Mouse (Mus musculus): ENCODE results near the gene Chrm1. TPM values are rescaled to one million over a fixed set of nuclear protein-coding genes. Genes with fewer than 3 reads are reported as not detected.

Chrm1 gene
- total and polyA plus RNA-seq, 2 experiments from 2014 or later, result 0.80 to 2.4 TPM

GRCm38 (mm10) chr19:8722021-8722420 is 58.4 kb downstream of the Chrm1 start:
- no peaks in the 10 kb centered on the region for H3K27me3 ChIP-seq (ENCODE audit: insufficient read depth, low read length)
- H3K4me1 ChIP-seq (ENCODE audit: insufficient read depth, low read length), result peaks cover 14% of the 10 kb centered on the region; the same call in 1 of the 2 replicates
- peak overlapping the region; percentile 71 for H3K4me3 ChIP-seq (ENCODE audit: low read length)
- peak overlapping the region; percentile 98; the same call in 1 of the 2 replicates for H3K27ac ChIP-seq
- peak overlapping the region; percentile 88 for H3K9ac ChIP-seq (replicated peaks; ENCODE audit: low read length)
- no peak for ATAC-seq
- 57% methylated on average over 4 of the region's 4 CpGs for WGBS
- no peak for DNase-seq (ENCODE audit: low spot score)
- H3K9me3 ChIP-seq (ENCODE audit: low read length), result no peaks in the 10 kb centered on the region
- TF ChIP-seq CTCF (IDR thresholded peaks at IDR 0.05; ENCODE audit: low read depth), result no peak
- peaks cover 22% of the 10 kb centered on the region for H3K36me3 ChIP-seq (ENCODE audit: insufficient read depth, low read length)
- peak overlapping the region; percentile 73 for H3K4me2 ChIP-seq (ENCODE audit: low read depth, low read length)

DNA sequence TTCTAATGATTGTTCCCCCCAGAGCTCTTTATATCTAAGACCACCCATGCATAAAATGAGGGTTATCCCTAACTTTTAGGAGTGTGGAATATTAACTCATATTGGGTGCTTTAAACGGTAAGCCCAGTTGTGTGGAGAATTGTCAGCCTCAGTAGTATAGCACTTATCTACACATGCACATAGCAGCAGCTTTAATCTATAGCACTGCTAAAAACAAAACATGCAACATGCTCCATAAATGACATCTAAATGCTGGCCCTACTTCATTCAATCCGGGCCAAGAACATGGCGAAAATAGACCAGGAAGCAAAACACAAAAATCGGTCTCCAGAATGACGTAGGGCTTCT is 58.9 kb downstream of the Chrm1 start:
- Histone ChIP-seq H3K4me1 (ENCODE audit: insufficient read depth, low read length) (peaks cover 14% of the 10 kb centered on the region; the same call in 1 of the 2 replicates), H3K36me3 (ENCODE audit: insufficient read depth, low read length) (peaks cover 22% of the 10 kb centered on the region), H3K4me2 (ENCODE audit: low read depth, low read length) (peak overlapping the region; percentile 73), H3K4me3 (ENCODE audit: low read length) (peak overlapping the region; percentile 71), H3K9ac (replicated peaks; ENCODE audit: low read length) (peak overlapping the region; percentile 88), H3K9me3 (ENCODE audit: low read length) (no peaks in the 10 kb centered on the region), H3K27ac (peak overlapping the region; percentile 98), H3K27me3 (ENCODE audit: insufficient read depth, low read length) (no peaks in the 10 kb centered on the region)
- DNase-seq (ENCODE audit: low spot score) (no peak), ATAC-seq (no peak)
- TF ChIP-seq CTCF (IDR thresholded peaks at IDR 0.05; ENCODE audit: low read depth), result no peak
- WGBS, result under 1% methylated on average over 5 of the region's 5 CpGs

- no peaks in the 10 kb centered on the region for H3K27me3 ChIP-seq (ENCODE audit: insufficient read depth, low read length)
- ATAC-seq (peak; percentile 98), DNase-seq (ENCODE audit: low spot score) (peak; percentile 99)
- H3K36me3 ChIP-seq (ENCODE audit: insufficient read depth, low read length), result peaks cover 22% of the 10 kb centered on the region
- H3K4me1 ChIP-seq (ENCODE audit: insufficient read depth, low read length), result peaks cover 14% of the 10 kb centered on the region; the same call in 1 of the 2 replicates
- H3K9me3 ChIP-seq (ENCODE audit: low read length), result no peaks in the 10 kb centered on the region
- peak within 1 kb of the TSS; percentile 88 for H3K9ac ChIP-seq (replicated peaks; ENCODE audit: low read length)
- H3K4me3 ChIP-seq (ENCODE audit: low read length), result peak within 1 kb of the TSS; percentile 71
- WGBS, result under 1% methylated on average over 50 of the region's 50 CpGs
- TF ChIP-seq CTCF (IDR thresholded peaks at IDR 0.05; ENCODE audit: low read depth), result peak; percentile 6; the same call in 1 of the 2 replicates
- H3K27ac ChIP-seq, result peak within 1 kb of the TSS; percentile 98
- peak within 1 kb of the TSS; percentile 73 for H3K4me2 ChIP-seq (ENCODE audit: low read depth, low read length)
Measured at GRCm38 (mm10) chr19:8722907-8723573, 59.5 kb downstream of the Chrm1 start, which contains the start of gene Slc3a2. TSS of gene Slc3a2 (minus strand) at chr19:8723369.

- ATAC-seq (no peak), DNase-seq (ENCODE audit: low spot score) (peak; percentile 53)
- peaks cover 22% of the 10 kb centered on the region for H3K36me3 ChIP-seq (ENCODE audit: insufficient read depth, low read length)
- WGBS, result under 1% methylated on average over 20 of the region's 20 CpGs
- peaks cover 14% of the 10 kb centered on the region; the same call in 1 of the 2 replicates for H3K4me1 ChIP-seq (ENCODE audit: insufficient read depth, low read length)
- H3K27me3 ChIP-seq (ENCODE audit: insufficient read depth, low read length), result no peaks in the 10 kb centered on the region
- TF ChIP-seq CTCF (IDR thresholded peaks at IDR 0.05; ENCODE audit: low read depth), result no peak
- H3K4me3 ChIP-seq (ENCODE audit: low read length), result peak overlapping the region; percentile 71
- H3K9ac ChIP-seq (replicated peaks; ENCODE audit: low read length), result peak overlapping the region; percentile 88
- H3K4me2 ChIP-seq (ENCODE audit: low read depth, low read length), result peak overlapping the region; percentile 73
- H3K27ac ChIP-seq, result peak overlapping the region; percentile 98
- H3K9me3 ChIP-seq (ENCODE audit: low read length), result no peaks in the 10 kb centered on the region
Measured at GRCm38 (mm10) chr19:8723574-8724346, 60.2 kb downstream of the Chrm1 start.

DNA sequence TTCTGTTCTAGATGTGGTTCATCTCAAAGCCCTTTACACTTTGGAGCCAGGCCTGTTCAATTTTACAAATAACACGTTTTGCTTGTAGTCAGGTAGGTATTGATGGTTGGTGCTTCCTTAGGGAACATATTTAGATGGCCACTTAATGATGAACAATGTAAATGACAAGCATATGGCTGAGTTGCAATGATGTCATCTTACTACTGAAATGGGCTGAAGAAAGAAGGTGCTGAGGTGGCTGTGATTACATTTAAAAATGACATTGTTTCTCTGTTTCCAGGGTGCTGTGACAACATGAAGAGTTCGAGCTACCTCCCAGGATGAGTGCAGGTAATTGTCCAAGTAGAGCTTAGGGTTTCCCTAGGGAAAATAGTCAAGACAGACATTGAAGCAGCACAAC is 60.8 kb downstream of the Chrm1 start:
- ATAC-seq, result no peak

GRCm38 (mm10) chr19:8725081-8725613 is 61.6 kb downstream of the Chrm1 start:
- H3K27ac ChIP-seq, result no peak overlapping the region

More for the DNA sequence above, 60.8 kb downstream of the Chrm1 start:
- Histone ChIP-seq H3K4me3 (ENCODE audit: low read length) (peak overlapping the region; percentile 71), H3K4me2 (ENCODE audit: low read depth, low read length) (peak overlapping the region; percentile 73), H3K27me3 (ENCODE audit: insufficient read depth, low read length) (no peaks in the 10 kb centered on the region), H3K9me3 (ENCODE audit: low read length) (no peaks in the 10 kb centered on the region), H3K4me1 (ENCODE audit: insufficient read depth, low read length) (peaks cover 14% of the 10 kb centered on the region; the same call in 1 of the 2 replicates), H3K27ac (peak overlapping the region; percentile 98), H3K36me3 (ENCODE audit: insufficient read depth, low read length) (peaks cover 22% of the 10 kb centered on the region), H3K9ac (replicated peaks; ENCODE audit: low read length) (peak overlapping the region; percentile 88)
- 1% methylated on average over 2 of the region's 2 CpGs for WGBS
- DNase-seq (ENCODE audit: low spot score), result no peak
- no peak for TF ChIP-seq CTCF (IDR thresholded peaks at IDR 0.05; ENCODE audit: low read depth)

More at GRCm38 (mm10) chr19:8725081-8725613, 61.6 kb downstream of the Chrm1 start:
- no peak for ATAC-seq
- no peak for DNase-seq (ENCODE audit: low spot score)
- H3K36me3 ChIP-seq (ENCODE audit: insufficient read depth, low read length), result peaks cover 22% of the 10 kb centered on the region
- H3K4me1 ChIP-seq (ENCODE audit: insufficient read depth, low read length), result peaks cover 14% of the 10 kb centered on the region; the same call in 1 of the 2 replicates
- H3K4me2 ChIP-seq (ENCODE audit: low read depth, low read length), result peak overlapping the region; percentile 73
- TF ChIP-seq CTCF (IDR thresholded peaks at IDR 0.05; ENCODE audit: low read depth), result no peak
- peak overlapping the region; percentile 88; the same call in 1 of the 2 replicates for H3K9ac ChIP-seq (replicated peaks; ENCODE audit: low read length)
- 55% methylated on average over 4 of the region's 4 CpGs for WGBS
- peak overlapping the region; percentile 71; the same call in 1 of the 2 replicates for H3K4me3 ChIP-seq (ENCODE audit: low read length)
- no peaks in the 10 kb centered on the region for H3K9me3 ChIP-seq (ENCODE audit: low read length)
- H3K27me3 ChIP-seq (ENCODE audit: insufficient read depth, low read length), result no peaks in the 10 kb centered on the region
